Mouse (Mus musculus) E14TG2a.4 (cell line): ENCODE results near the gene Arhgap28.

Source experiments
- H3K27me3 ChIP-seq: 2 replicates; pipeline ENCODE4 v1.6.1; 2014; ENCODE audit warnings: low read length, control low read depth; ENCODE audit not compliant: insufficient read depth
- H3K36me3 ChIP-seq: 2 replicates; pipeline ENCODE4 v1.6.1; 2014; ENCODE audit warnings: low read length, control low read depth; ENCODE audit not compliant: insufficient read depth
- H3K4me1 ChIP-seq: replicated peaks from 2 replicates; pipeline ENCODE4 v1.6.1; 2014; ENCODE audit warnings: low read depth, low read length, control low read depth
- H3K4me3 ChIP-seq: replicated peaks from 2 replicates; pipeline ENCODE4 v1.5.1; 2014; ENCODE audit warnings: mild to moderate bottlenecking, low read length
- H3K9me3 ChIP-seq: 2 replicates; pipeline ENCODE4 v1.6.1; 2014; ENCODE audit warnings: low read length, control low read depth
- CTCF ChIP-seq: conservative IDR thresholded peaks from 2 replicates; pipeline ENCODE4 v1.5.1; 2014; ENCODE audit warnings: low read length
- NANOG ChIP-seq: IDR thresholded peaks from 2 replicates; pipeline ENCODE4 v1.6.1; 2014; ENCODE audit warnings: borderline replicate concordance, low read length, mixed read lengths
- POU5F1 ChIP-seq: IDR thresholded peaks from 2 replicates; pipeline ENCODE4 v1.6.1; 2014; ENCODE audit warnings: low read length, borderline replicate concordance

The Arhgap28 gene

GRCm38 (mm10) chr17:67979248-67979647 lies 24.7 kb downstream of the Arhgap28 start:
- H3K36me3 ChIP-seq = no peaks in the 10 kb centered on the region
- TF ChIP-seq POU5F1 (no peak), CTCF (no peak), NANOG (no peak)
- peaks cover 3% of the 10 kb centered on the region; the same call in 1 of the 2 replicates for H3K4me1 ChIP-seq
- no peaks in the 10 kb centered on the region for H3K27me3 ChIP-seq
- no peaks in the 10 kb centered on the region for H3K9me3 ChIP-seq
- H3K4me3 ChIP-seq = no peak overlapping the region

- TF ChIP-seq NANOG = no peak
- TF ChIP-seq POU5F1 = no peak
- no peak for TF ChIP-seq CTCF
- H3K4me3 ChIP-seq = no peak overlapping the region
Measured at GRCm38 (mm10) chr17:67978786-67979185, 25.1 kb downstream of the Arhgap28 start.

GRCm38 (mm10) chr17:67976465-67976864 lies 27.5 kb downstream of the Arhgap28 start:
- no peaks in the 10 kb centered on the region for H3K27me3 ChIP-seq

More at GRCm38 (mm10) chr17:67978786-67979185, 25.1 kb downstream of the Arhgap28 start:
- Histone ChIP-seq H3K27me3 (no peaks in the 10 kb centered on the region), H3K4me1 (peaks cover 3% of the 10 kb centered on the region; the same call in 1 of the 2 replicates), H3K36me3 (no peaks in the 10 kb centered on the region), H3K9me3 (no peaks in the 10 kb centered on the region)

GRCm38 (mm10) chr17:67976027-67976426 lies 27.9 kb downstream of the Arhgap28 start:
- peaks cover 3% of the 10 kb centered on the region; the same call in 1 of the 2 replicates for H3K9me3 ChIP-seq
- H3K4me1 ChIP-seq = peaks cover 3% of the 10 kb centered on the region; the same call in 1 of the 2 replicates
- H3K4me3 ChIP-seq = no peak overlapping the region
- TF ChIP-seq NANOG (no peak), POU5F1 (no peak)
- H3K36me3 ChIP-seq = no peaks in the 10 kb centered on the region
- no peaks in the 10 kb centered on the region for H3K27me3 ChIP-seq

More at GRCm38 (mm10) chr17:67976465-67976864, 27.5 kb downstream of the Arhgap28 start:
- no peaks in the 10 kb centered on the region for H3K9me3 ChIP-seq
- H3K4me1 ChIP-seq = peaks cover 3% of the 10 kb centered on the region; the same call in 1 of the 2 replicates
- H3K4me3 ChIP-seq = no peak overlapping the region
- no peaks in the 10 kb centered on the region for H3K36me3 ChIP-seq
- no peak for TF ChIP-seq POU5F1
- TF ChIP-seq NANOG = no peak
- no peak for TF ChIP-seq CTCF

- Histone ChIP-seq H3K27me3 (no peaks in the 10 kb centered on the region), H3K9me3 (peaks cover 10% of the 10 kb centered on the region), H3K36me3 (no peaks in the 10 kb centered on the region), H3K4me1 (peaks cover 3% of the 10 kb centered on the region; the same call in 1 of the 2 replicates), H3K4me3 (no peak overlapping the region)
- TF ChIP-seq CTCF (no peak), NANOG (no peak), POU5F1 (no peak)
Measured at GRCm38 (mm10) chr17:67974679-67975078, 29.2 kb downstream of the Arhgap28 start.

GRCm38 (mm10) chr17:67966853-67967540 lies 36.9 kb downstream of the Arhgap28 start:
- no peaks in the 10 kb centered on the region for H3K4me1 ChIP-seq
- no peaks in the 10 kb centered on the region for H3K27me3 ChIP-seq
- peaks cover 10% of the 10 kb centered on the region for H3K9me3 ChIP-seq
- no peak for TF ChIP-seq POU5F1
- TF ChIP-seq CTCF = no peak
- TF ChIP-seq NANOG = no peak
- no peak overlapping the region for H3K4me3 ChIP-seq
- H3K36me3 ChIP-seq = no peaks in the 10 kb centered on the region

GRCm38 (mm10) chr17:67962858-67963257 lies 41.1 kb downstream of the Arhgap28 start:
- TF ChIP-seq NANOG = no peak
- no peak for TF ChIP-seq CTCF
- Histone ChIP-seq H3K27me3 (no peaks in the 10 kb centered on the region), H3K4me1 (no peaks in the 10 kb centered on the region), H3K4me3 (no peak overlapping the region), H3K9me3 (no peaks in the 10 kb centered on the region), H3K36me3 (no peaks in the 10 kb centered on the region)

GRCm38 (mm10) chr17:67962020-67962419 lies 41.9 kb downstream of the Arhgap28 start:
- Histone ChIP-seq H3K36me3 (no peaks in the 10 kb centered on the region), H3K27me3 (no peaks in the 10 kb centered on the region), H3K4me3 (no peak overlapping the region), H3K4me1 (no peaks in the 10 kb centered on the region), H3K9me3 (no peaks in the 10 kb centered on the region)
- no peak for TF ChIP-seq NANOG
- no peak for TF ChIP-seq POU5F1
- TF ChIP-seq CTCF = no peak
